Mouse (Mus musculus): ENCODE data around the gene Pak2.

- TF ChIP-seq CTCF (conservative IDR thresholded peaks at IDR 0.05; ENCODE audit: insufficient read depth, insufficient read length, low read depth, low read length): peak; percentile 23; the same call in 1 of the 2 replicates
- no peak for TF ChIP-seq POLR2A (IDR thresholded peaks at IDR 0.05; ENCODE audit: low read depth, low read length)
Observed at GRCm38 (mm10) chr16:32105698-32106097, 26.6 kb upstream of the Pak2 start.

All from kidney, adult 2 months (tissue).